Mouse (Mus musculus): ENCODE measurements around the gene Ranbp3l.
A peak's percentile ranks its signal among the peaks of the same experiment; 100 is the strongest.

GRCm38 (mm10) chr15:9070912-9071555 lies 103.3 kb downstream of the Ranbp3l start, which contains the start of gene Nadk2:
- peak; percentile 52 for TF ChIP-seq POLR2A (IDR thresholded peaks at IDR 0.05; ENCODE audit: low read depth, low read length)
- TF ChIP-seq CTCF (IDR thresholded peaks at IDR 0.05; ENCODE audit: borderline replicate concordance, insufficient read depth, low read length) = no peak
